Mouse (Mus musculus): Measurements from ENCODE around the gene Aox1. TPM values are rescaled to one million over a fixed set of nuclear protein-coding genes. Genes with fewer than 3 reads are reported as not detected.
A peak's percentile ranks its signal among the peaks of the same experiment; 100 is the strongest.

Aox1 gene
- polyA plus RNA-seq, 1 experiment: 3.3 TPM

- TF ChIP-seq CTCF (IDR thresholded peaks at IDR 0.05; ENCODE audit: control insufficient read depth, insufficient read depth, insufficient replicate concordance, low read depth, low read length) (no peak), POLR2A (IDR thresholded peaks at IDR 0.05; ENCODE audit: control insufficient read depth, low read depth, low read length) (no peak)
- no peaks in the 10 kb centered on the region for H3K27me3 ChIP-seq (ENCODE audit: control insufficient read depth, insufficient read depth, low read length)
- H3K4me3 ChIP-seq (ENCODE audit: control insufficient read depth, low read depth, low read length): no peak overlapping the region
- H3K4me1 ChIP-seq (ENCODE audit: control insufficient read depth, insufficient read depth, low read length): peaks cover 5% of the 10 kb centered on the region
- H3K27ac ChIP-seq (ENCODE audit: control insufficient read depth, insufficient read depth, low read depth, low read length): no peak overlapping the region
- H3K36me3 ChIP-seq (ENCODE audit: control insufficient read depth, insufficient read depth, low read length): no peaks in the 10 kb centered on the region
These were observed 72.8 kb downstream of the Aox1 start for GRCm38 (mm10) chr1:58102494-58102893.

DNA sequence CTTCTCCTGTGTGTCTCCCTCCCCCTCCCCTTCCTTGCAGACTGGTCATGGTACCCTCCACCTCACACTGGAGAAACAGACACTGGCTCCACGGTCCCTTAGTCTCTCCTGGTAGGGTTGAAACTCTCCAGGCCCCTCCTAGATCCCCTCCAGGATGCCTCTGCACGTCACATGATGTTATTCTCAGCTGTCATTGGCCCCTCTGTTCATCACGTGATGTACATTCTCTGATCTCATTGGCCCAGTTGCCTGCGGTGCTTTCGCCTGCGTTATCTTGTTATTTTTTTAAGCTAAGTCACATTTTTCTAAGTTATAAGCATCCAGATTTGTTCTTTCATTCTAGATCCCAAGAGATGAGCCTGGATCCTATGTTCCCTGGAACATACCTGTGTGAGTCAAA is 76.0 kb downstream of the Aox1 start:
- peaks cover 5% of the 10 kb centered on the region for H3K4me1 ChIP-seq (ENCODE audit: control insufficient read depth, insufficient read depth, low read length)
- TF ChIP-seq CTCF (IDR thresholded peaks at IDR 0.05; ENCODE audit: control insufficient read depth, insufficient read depth, insufficient replicate concordance, low read depth, low read length) (no peak), POLR2A (IDR thresholded peaks at IDR 0.05; ENCODE audit: control insufficient read depth, low read depth, low read length) (no peak)
- 0 out of 2 replicates have a peak overlapping the region, but pooled peaks have one; percentile 16 for H3K27ac ChIP-seq (ENCODE audit: control insufficient read depth, insufficient read depth, low read depth, low read length)
- no peaks in the 10 kb centered on the region for H3K36me3 ChIP-seq (ENCODE audit: control insufficient read depth, insufficient read depth, low read length)
- no peaks in the 10 kb centered on the region for H3K27me3 ChIP-seq (ENCODE audit: control insufficient read depth, insufficient read depth, low read length)
- H3K4me3 ChIP-seq (ENCODE audit: control insufficient read depth, low read depth, low read length): no peak overlapping the region; the same call in 1 of the 2 replicates

DNA sequence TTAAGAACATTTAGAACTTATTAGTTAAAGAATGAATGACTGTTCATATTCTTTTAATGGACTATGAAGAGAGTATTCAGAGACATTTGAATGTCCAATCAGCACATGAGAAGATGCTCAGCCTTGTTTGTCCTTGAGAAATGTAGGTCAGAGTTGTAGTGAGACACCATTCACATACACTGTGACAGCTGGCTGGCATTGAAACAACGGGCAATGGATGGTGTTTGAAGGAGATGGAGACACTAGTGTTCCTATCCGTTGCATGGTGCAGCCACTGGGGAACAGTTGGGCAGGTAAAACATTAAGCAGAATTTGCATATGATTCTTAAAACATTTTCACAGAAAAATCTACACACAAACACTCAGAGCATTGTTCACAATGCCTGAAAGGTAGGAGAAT is 77.3 kb downstream of the Aox1 start:
- TF ChIP-seq CTCF (IDR thresholded peaks at IDR 0.05; ENCODE audit: control insufficient read depth, insufficient read depth, insufficient replicate concordance, low read depth, low read length): no peak
- no peak for TF ChIP-seq POLR2A (IDR thresholded peaks at IDR 0.05; ENCODE audit: control insufficient read depth, low read depth, low read length)
- Histone ChIP-seq H3K36me3 (ENCODE audit: control insufficient read depth, insufficient read depth, low read length) (no peaks in the 10 kb centered on the region), H3K4me1 (ENCODE audit: control insufficient read depth, insufficient read depth, low read length) (peaks cover 5% of the 10 kb centered on the region), H3K27ac (ENCODE audit: control insufficient read depth, insufficient read depth, low read depth, low read length) (no peak overlapping the region), H3K27me3 (ENCODE audit: control insufficient read depth, insufficient read depth, low read length) (no peaks in the 10 kb centered on the region), H3K4me3 (ENCODE audit: control insufficient read depth, low read depth, low read length) (no peak overlapping the region)

DNA sequence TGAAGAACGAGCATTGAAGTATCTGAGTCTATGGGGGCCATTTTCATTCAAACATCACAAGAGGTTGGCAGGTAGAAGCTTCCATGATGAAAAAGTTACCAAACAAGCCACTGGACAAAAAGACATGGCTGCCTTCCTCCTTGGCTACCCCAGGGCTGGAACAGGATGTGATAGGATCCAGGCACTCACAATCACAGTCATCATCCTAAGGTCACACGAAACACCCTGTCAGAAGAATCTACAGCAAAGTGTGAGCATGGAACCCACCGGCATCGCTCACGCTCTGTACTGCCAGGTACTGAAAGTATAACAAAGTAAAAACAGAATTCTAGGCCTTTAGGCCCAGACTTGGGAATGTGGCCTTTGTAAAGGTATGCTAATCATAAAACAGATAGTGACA is 80.5 kb downstream of the Aox1 start:
- no peak overlapping the region for H3K27ac ChIP-seq (ENCODE audit: control insufficient read depth, insufficient read depth, low read depth, low read length)
- no peaks in the 10 kb centered on the region for H3K27me3 ChIP-seq (ENCODE audit: control insufficient read depth, insufficient read depth, low read length)
- H3K4me3 ChIP-seq (ENCODE audit: control insufficient read depth, low read depth, low read length): no peak overlapping the region
- TF ChIP-seq POLR2A (IDR thresholded peaks at IDR 0.05; ENCODE audit: control insufficient read depth, low read depth, low read length) (no peak), CTCF (IDR thresholded peaks at IDR 0.05; ENCODE audit: control insufficient read depth, insufficient read depth, insufficient replicate concordance, low read depth, low read length) (no peak)
- no peaks in the 10 kb centered on the region for H3K36me3 ChIP-seq (ENCODE audit: control insufficient read depth, insufficient read depth, low read length)
- peaks cover 3% of the 10 kb centered on the region for H3K4me1 ChIP-seq (ENCODE audit: control insufficient read depth, insufficient read depth, low read length)

DNA sequence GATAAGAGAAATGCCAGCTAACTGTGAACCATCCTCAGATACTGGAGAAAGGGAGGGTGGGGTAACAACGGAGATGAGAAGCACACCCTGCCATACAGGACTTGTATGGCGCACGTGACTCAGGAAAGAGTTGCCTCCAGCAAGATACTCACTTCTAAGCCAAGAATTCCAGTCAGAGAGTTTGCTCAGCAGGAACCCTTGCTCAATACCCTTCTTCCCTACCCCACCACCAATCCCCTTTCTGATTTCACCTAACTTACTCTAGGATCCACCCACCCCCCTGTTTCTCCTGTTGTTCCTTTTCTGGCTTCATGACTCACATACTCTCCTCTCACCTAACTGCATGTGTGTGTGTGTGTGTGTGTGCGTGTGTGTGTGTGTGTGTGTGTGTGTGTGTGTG is 81.6 kb downstream of the Aox1 start:
- no peak overlapping the region for H3K27ac ChIP-seq (ENCODE audit: control insufficient read depth, insufficient read depth, low read depth, low read length)
- no peak for TF ChIP-seq POLR2A (IDR thresholded peaks at IDR 0.05; ENCODE audit: control insufficient read depth, low read depth, low read length)
- TF ChIP-seq CTCF (IDR thresholded peaks at IDR 0.05; ENCODE audit: control insufficient read depth, insufficient read depth, insufficient replicate concordance, low read depth, low read length): no peak
- no peak overlapping the region for H3K4me3 ChIP-seq (ENCODE audit: control insufficient read depth, low read depth, low read length)
- H3K27me3 ChIP-seq (ENCODE audit: control insufficient read depth, insufficient read depth, low read length): no peaks in the 10 kb centered on the region
- H3K36me3 ChIP-seq (ENCODE audit: control insufficient read depth, insufficient read depth, low read length): no peaks in the 10 kb centered on the region
- no peaks in the 10 kb centered on the region for H3K4me1 ChIP-seq (ENCODE audit: control insufficient read depth, insufficient read depth, low read length)

DNA sequence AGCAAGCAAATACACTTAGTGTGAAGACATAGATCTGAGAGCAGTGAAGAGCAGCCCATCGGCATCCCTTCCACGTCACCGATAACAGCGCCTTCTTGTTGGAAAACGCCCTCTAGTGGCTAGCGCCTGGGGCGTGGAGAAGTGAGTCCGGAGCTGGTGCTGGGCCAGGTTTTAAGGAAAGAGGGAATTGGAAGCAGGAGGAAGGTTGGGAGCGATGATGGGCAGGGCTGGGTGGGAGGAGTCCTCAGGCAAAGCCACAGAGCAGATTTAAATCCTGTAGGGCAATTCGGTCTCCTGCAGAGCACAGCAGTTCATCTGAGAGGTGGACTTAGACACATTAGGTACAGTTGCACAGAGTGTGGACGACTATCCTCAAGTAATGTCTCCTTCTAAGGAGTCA is 83.1 kb downstream of the Aox1 start, which contains the start of gene Aox3:
TSS of gene Aox3 (plus strand) at position 251 of the 400 bp plus-strand sequence.
- no peaks in the 10 kb centered on the region for H3K4me1 ChIP-seq (ENCODE audit: control insufficient read depth, insufficient read depth, low read length)
- H3K27ac ChIP-seq (ENCODE audit: control insufficient read depth, insufficient read depth, low read depth, low read length): no peak within 1 kb of the TSS; the same call in 1 of the 2 replicates
- H3K27me3 ChIP-seq (ENCODE audit: control insufficient read depth, insufficient read depth, low read length): no peaks in the 10 kb centered on the region
- no peak for TF ChIP-seq POLR2A (IDR thresholded peaks at IDR 0.05; ENCODE audit: control insufficient read depth, low read depth, low read length)
- peak; percentile 65; the same call in 1 of the 2 replicates for TF ChIP-seq CTCF (IDR thresholded peaks at IDR 0.05; ENCODE audit: control insufficient read depth, insufficient read depth, insufficient replicate concordance, low read depth, low read length)
- no peaks in the 10 kb centered on the region for H3K36me3 ChIP-seq (ENCODE audit: control insufficient read depth, insufficient read depth, low read length)
- H3K4me3 ChIP-seq (ENCODE audit: control insufficient read depth, low read depth, low read length): no peak within 1 kb of the TSS

DNA sequence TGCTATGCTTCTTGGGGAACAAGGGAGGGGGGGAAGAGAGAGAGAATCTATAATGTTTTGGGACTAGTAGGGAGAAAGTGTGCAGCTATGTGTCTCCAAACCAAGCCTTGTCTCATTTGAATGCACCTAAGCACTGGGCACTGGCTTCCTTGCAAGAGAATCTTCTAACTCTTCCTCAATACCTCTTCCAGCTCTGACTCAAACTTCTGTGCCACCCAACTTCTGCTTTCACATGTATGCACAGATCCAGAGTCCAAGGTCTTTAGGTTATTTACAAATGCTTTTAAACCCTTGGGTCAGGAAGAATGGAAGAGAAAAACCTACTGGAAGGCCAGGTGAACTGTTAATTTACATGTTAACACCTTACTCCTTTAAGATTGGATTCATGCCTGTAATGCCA is 83.7 kb downstream of the Aox1 start:
- TF ChIP-seq POLR2A (IDR thresholded peaks at IDR 0.05; ENCODE audit: control insufficient read depth, low read depth, low read length) (no peak), CTCF (IDR thresholded peaks at IDR 0.05; ENCODE audit: control insufficient read depth, insufficient read depth, insufficient replicate concordance, low read depth, low read length) (no peak)
- Histone ChIP-seq H3K27me3 (ENCODE audit: control insufficient read depth, insufficient read depth, low read length) (no peaks in the 10 kb centered on the region), H3K4me1 (ENCODE audit: control insufficient read depth, insufficient read depth, low read length) (no peaks in the 10 kb centered on the region), H3K4me3 (ENCODE audit: control insufficient read depth, low read depth, low read length) (no peak overlapping the region), H3K27ac (ENCODE audit: control insufficient read depth, insufficient read depth, low read depth, low read length) (no peak overlapping the region), H3K36me3 (ENCODE audit: control insufficient read depth, insufficient read depth, low read length) (no peaks in the 10 kb centered on the region)
